Mouse (Mus musculus) embryonic facial prominence, embryonic 10.5 days (tissue): ENCODE measurements around the gene Ankrd11. TPM values are rescaled to one million over a fixed set of nuclear protein-coding genes. Genes with fewer than 3 reads are reported as not detected.

Experiments used
- DNase-seq: peaks from one replicate; pipeline ENCODE4 v3.0.0-alpha.2; 2017; ENCODE audit warnings: low spot score
- H3K27ac ChIP-seq: fragments of 300-500 bp; sonication (generic); replicated peaks from 2 replicates; pipeline ENCODE4 v1.5.1; 2016; ENCODE audit warnings: mild to moderate bottlenecking
- H3K27me3 ChIP-seq: fragments of 300-500 bp; sonication (generic); replicated peaks from 2 replicates; pipeline ENCODE4 v1.6.1; 2016; ENCODE audit warnings: low read depth, mild to moderate bottlenecking; ENCODE audit not compliant: poor library complexity, severe bottlenecking
- H3K36me3 ChIP-seq: fragments of 300-500 bp; sonication (generic); replicated peaks from 2 replicates; pipeline ENCODE4 v1.6.1; 2016; ENCODE audit warnings: mild to moderate bottlenecking, moderate library complexity
- H3K4me1 ChIP-seq: fragments of 300-500 bp; sonication (generic); 2 replicates; pipeline ENCODE4 v1.6.1; 2016
- H3K4me3 ChIP-seq: fragments of 300-500 bp; sonication (generic); 2 replicates; pipeline ENCODE4 v1.5.1; 2016; ENCODE audit warnings: mild to moderate bottlenecking, moderate library complexity
- H3K9me3 ChIP-seq: fragments of 300-500 bp; sonication (generic); 2 replicates; pipeline ENCODE4 v1.6.1; 2016; ENCODE audit warnings: mild to moderate bottlenecking
- WGBS: fragments of 180-500 bp; shearing (Covaris S2); methylation state at CpG from one replicate; pipeline ENCODE4 v1.1.7; 2016; 5-methylcytosine and 5-hydroxymethylcytosine counted together
- polyA plus RNA-seq: library from polyadenylated mRNA; unstranded; fragments of >200 nt; fragmentation: Nextera tagmentation; extraction: Ambion mirVana; gene quantifications from 2 replicates; pipeline ENCODE4 v1.2.1, GENCODE M21; 2016

The Ankrd11 gene
- polyA plus RNA-seq, 1 experiment from 2014 or later: 41.2 TPM

GRCm38 (mm10) chr8:122834971-122835370, 207.1 kb downstream of the Ankrd11 start:
- peak; percentile 81 for DNase-seq
- WGBS: 39% methylated on average over 8 of the region's 8 CpGs
- Histone ChIP-seq H3K27me3 (no peaks in the 10 kb centered on the region), H3K4me3 (no peak overlapping the region), H3K4me1 (peaks cover 13% of the 10 kb centered on the region; the same call in 1 of the 2 replicates), H3K9me3 (no peaks in the 10 kb centered on the region), H3K36me3 (no peaks in the 10 kb centered on the region), H3K27ac (no peak overlapping the region)

DNA sequence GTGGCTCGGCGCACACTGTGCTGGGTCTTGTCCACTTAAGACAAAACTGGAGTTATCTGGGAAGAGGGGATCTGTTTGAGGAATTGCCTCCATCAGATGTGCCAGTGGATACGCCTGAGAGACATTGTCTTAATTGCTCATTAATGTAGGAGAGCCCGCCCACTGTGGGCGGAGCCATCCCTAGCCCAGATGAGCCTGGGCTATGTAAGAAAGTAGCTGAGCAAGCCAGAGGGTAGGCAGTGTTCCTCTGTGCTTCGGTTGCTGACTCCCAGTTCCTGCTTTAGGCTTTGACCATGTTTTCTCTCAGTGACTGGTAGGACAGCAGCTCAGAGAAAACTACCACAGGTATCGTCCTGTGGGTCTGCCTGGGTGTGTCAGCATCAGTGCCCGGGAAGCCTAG, 207.7 kb downstream of the Ankrd11 start:
- Histone ChIP-seq H3K27ac (no peak overlapping the region), H3K36me3 (no peaks in the 10 kb centered on the region), H3K4me1 (peaks cover 8% of the 10 kb centered on the region; the same call in 1 of the 2 replicates), H3K4me3 (no peak overlapping the region), H3K9me3 (no peaks in the 10 kb centered on the region), H3K27me3 (peaks cover under 1% of the 10 kb centered on the region)
- no peak for DNase-seq
- 82% methylated on average over 8 of the region's 8 CpGs for WGBS

Other genes starting within 250 kb of the Ankrd11 start
- gene Cdh15, start 194.3 kb downstream of the Ankrd11 start, polyA plus RNA-seq: 1.7 and 2.0 TPM in 2 replicates
- 51.3 and 54.5 TPM in 2 replicates for gene Spg7, start 20.7 kb upstream of the Ankrd11 start, polyA plus RNA-seq
- gene Rpl13, start 60.1 kb upstream of the Ankrd11 start, polyA plus RNA-seq: 1,419 and 1,432 TPM in 2 replicates
- gene Cpne7, start 75.1 kb upstream of the Ankrd11 start, polyA plus RNA-seq: 1.8 and 2.0 TPM in 2 replicates
- 8.2 and 8.5 TPM in 2 replicates for gene Sult5a1, start 116.0 kb upstream of the Ankrd11 start, polyA plus RNA-seq
- 10.5 and 13.0 TPM in 2 replicates for gene Dpep1, start 144.0 kb upstream of the Ankrd11 start, polyA plus RNA-seq
- 131 and 136 TPM in 2 replicates for gene Chmp1a, start 170.5 kb upstream of the Ankrd11 start, polyA plus RNA-seq
- gene Spata33, start 170.6 kb upstream of the Ankrd11 start, polyA plus RNA-seq: 5.4 and 5.9 TPM in 2 replicates
- gene Cdk10, start 182.6 kb upstream of the Ankrd11 start, polyA plus RNA-seq: 35.1 and 36.4 TPM in 2 replicates
- 1.6 and 3.0 TPM in 2 replicates for gene Spata2l, start 194.0 kb upstream of the Ankrd11 start, polyA plus RNA-seq
- gene Zfp276, start 211.9 kb upstream of the Ankrd11 start, polyA plus RNA-seq: 29.4 and 31.1 TPM in 2 replicates
- 22.2 and 25.1 TPM in 2 replicates for gene Vps9d1, start 212.1 kb upstream of the Ankrd11 start, polyA plus RNA-seq